ENCODE assay signal across 8 mouse cellular contexts in the genomic region with DNA sequence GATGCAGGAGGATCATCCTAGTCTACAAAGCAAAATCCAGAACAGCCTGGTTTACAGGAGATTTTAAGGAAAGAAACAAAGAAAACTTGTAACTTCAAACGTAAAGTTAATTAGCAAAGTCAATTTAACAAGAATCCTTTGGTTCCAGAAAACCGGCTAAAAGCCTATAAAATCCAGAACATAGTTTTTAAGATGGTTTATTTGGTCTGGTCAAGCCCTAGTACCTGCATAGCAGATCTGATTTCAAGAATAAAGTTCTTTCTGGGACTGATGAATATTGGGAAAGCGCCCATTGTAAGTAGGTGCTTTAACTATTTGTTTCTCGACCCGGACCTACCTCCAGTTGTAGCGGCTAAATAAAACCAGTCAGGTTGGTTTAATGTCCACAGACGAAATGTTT. TPM values are rescaled to one million over a fixed set of nuclear protein-coding genes. Genes with fewer than 3 reads are reported as not detected.
DNase-seq lines count a peak whose midpoint lies in the region; ATAC-seq and TF ChIP-seq lines count a peak whose summit lies in the region.

No protein-coding gene starts in this region.

- no peaks in the 10 kb centered on the region for H3K9me3 ChIP-seq in embryonic facial prominence, embryonic 12.5 days
- H3K9me3 ChIP-seq in intestine, embryonic 15.5 days: no peaks in the 10 kb centered on the region
- H3K9me3 ChIP-seq in neural tube, embryonic 12.5 days: no peaks in the 10 kb centered on the region

- peaks cover 7% of the 10 kb centered on the region; the same call in 1 of the 2 replicates for H3K36me3 ChIP-seq in embryonic facial prominence, embryonic 12.5 days
- no peaks in the 10 kb centered on the region for H3K36me3 ChIP-seq in intestine, embryonic 15.5 days
- peaks cover 9% of the 10 kb centered on the region for H3K36me3 ChIP-seq in neural tube, embryonic 12.5 days

- TF ChIP-seq CTCF in layer of hippocampus, adult 2 months (conservative IDR thresholded peaks at IDR 0.05): no peak

- ATAC-seq in embryonic facial prominence, embryonic 12.5 days (ENCODE audit: insufficient number of reproducible peaks, insufficient read depth, low FRiP score, low TSS enrichment): no peak
- no peak for ATAC-seq in intestine, embryonic 15.5 days
- no peak for ATAC-seq in neural tube, embryonic 12.5 days (ENCODE audit: low FRiP score, low read depth)

- DNase-seq in layer of hippocampus, adult 2 months (ENCODE audit: low spot score in 2 of 2): no peak
- no peak for DNase-seq in layer of hippocampus, adult 8-10 months (ENCODE audit: low spot score in 2 of 2)
- no peak for DNase-seq in gastrocnemius, postnatal 4 days (ENCODE audit: low spot score in 2 of 2)
- DNase-seq in layer of hippocampus, postnatal 10 days (ENCODE audit: low spot score in 2 of 2): no peak
- DNase-seq in layer of hippocampus, adult 9-10 months (ENCODE audit: low spot score): no peak

- peak overlapping the region; percentile 84 for H3K4me3 ChIP-seq in layer of hippocampus, adult 2 months
- peak overlapping the region; percentile 86 for H3K4me3 ChIP-seq in embryonic facial prominence, embryonic 12.5 days
- peak overlapping the region; percentile 70 for H3K4me3 ChIP-seq in intestine, embryonic 15.5 days (replicated peaks)
- peak overlapping the region; percentile 74 for H3K4me3 ChIP-seq in neural tube, embryonic 12.5 days

- peak overlapping the region; percentile 75 for H3K4me2 ChIP-seq in embryonic facial prominence, embryonic 12.5 days (replicated peaks)
- H3K4me2 ChIP-seq in intestine, embryonic 15.5 days (replicated peaks): peak overlapping the region; percentile 75
- H3K4me2 ChIP-seq in neural tube, embryonic 12.5 days (replicated peaks): peak overlapping the region; percentile 76

- H3K27ac ChIP-seq in layer of hippocampus, adult 2 months: no peak overlapping the region
- H3K27ac ChIP-seq in embryonic facial prominence, embryonic 12.5 days: no peak overlapping the region
- no peak overlapping the region for H3K27ac ChIP-seq in intestine, embryonic 15.5 days
- H3K27ac ChIP-seq in neural tube, embryonic 12.5 days: no peak overlapping the region

- peaks cover 5% of the 10 kb centered on the region; the same call in 1 of the 2 replicates for H3K4me1 ChIP-seq in embryonic facial prominence, embryonic 12.5 days
- H3K4me1 ChIP-seq in intestine, embryonic 15.5 days (replicated peaks): peaks cover 2% of the 10 kb centered on the region; the same call in 1 of the 2 replicates
- H3K4me1 ChIP-seq in neural tube, embryonic 12.5 days: peaks cover 5% of the 10 kb centered on the region; the same call in 1 of the 2 replicates

- H3K27me3 ChIP-seq in embryonic facial prominence, embryonic 12.5 days: no peaks in the 10 kb centered on the region
- H3K27me3 ChIP-seq in intestine, embryonic 15.5 days (replicated peaks): no peaks in the 10 kb centered on the region
- H3K27me3 ChIP-seq in neural tube, embryonic 12.5 days (replicated peaks): no peaks in the 10 kb centered on the region

- WGBS in embryonic facial prominence, embryonic 12.5 days: 10% methylated on average over 7 of the region's 7 CpGs
- 7% methylated on average over 7 of the region's 7 CpGs for WGBS in intestine, embryonic 15.5 days
- WGBS in neural tube, embryonic 12.5 days: 7% methylated on average over 7 of the region's 7 CpGs

- H3K9ac ChIP-seq in embryonic facial prominence, embryonic 12.5 days: peak overlapping the region; percentile 63
- H3K9ac ChIP-seq in intestine, embryonic 15.5 days: peak overlapping the region; percentile 56
- H3K9ac ChIP-seq in neural tube, embryonic 12.5 days: peak overlapping the region; percentile 65

RNA-seq across cellular contexts. Expression of a gene that starts 0.9 kb away (rescaled TPM):
- 10 to 100 TPM; 59.0 to 72.3 TPM for total RNA-seq in layer of hippocampus, adult 2 months (2021)
- 10 to 100 TPM; 61.4 to 67.2 (median 63.8) TPM for total RNA-seq in layer of hippocampus, adult 8-10 months (2022)
- 48.3 and 48.5 TPM in 2 replicates for polyA plus RNA-seq in embryonic facial prominence, embryonic 12.5 days (2016; fragmentation: Nextera tagmentation; extraction: Ambion mirVana)
- polyA plus RNA-seq in intestine, embryonic 15.5 days (2015; fragmentation: Nextera tagmentation; extraction: Ambion mirVana): 21.2 and 27.9 TPM in 2 replicates
- 61.5 and 64.0 TPM in 2 replicates for polyA plus RNA-seq in neural tube, embryonic 12.5 days (2016; fragmentation: Nextera tagmentation; extraction: Ambion mirVana)
- total RNA-seq in gastrocnemius, postnatal 4 days (2021): 10 to 100 TPM; 13.5 to 14.7 TPM
- total RNA-seq in layer of hippocampus, postnatal 10 days (2021): 10 to 100 TPM; 66.3 to 66.4 TPM
